Mouse (Mus musculus) kidney, embryonic 16.5 days (tissue): ENCODE data around the gene H2-Q7. TPM values are rescaled to one million over a fixed set of nuclear protein-coding genes. Genes with fewer than 3 reads are reported as not detected.
A peak's percentile ranks its signal among the peaks of the same experiment; 100 is the strongest.
"Not testable (repeated sequence)": the region's sequence is repeated elsewhere in the genome, so short reads cannot be mapped to it uniquely, and the experiment has no call there.

ENCODE experiments used
- ATAC-seq: fragments of 200-750 bp; cut with Nextera tagmentation; 2 replicates; pipeline ENCODE4 v1.8.0; 2017; ENCODE audit warnings: moderate TSS enrichment; ENCODE audit not compliant: low FRiP score, low TSS enrichment
- H3K27ac ChIP-seq: fragments of 300-500 bp; sonication (generic); 2 replicates; pipeline ENCODE4 v1.5.1; 2014; ENCODE audit warnings: low read length
- H3K27me3 ChIP-seq: fragments of 300-500 bp; sonication (generic); 2 replicates; pipeline ENCODE4 v1.6.1; 2014; ENCODE audit warnings: low read length, control low read depth, mixed read lengths; ENCODE audit not compliant: insufficient read depth
- H3K36me3 ChIP-seq: fragments of 300-500 bp; sonication (generic); 2 replicates; pipeline ENCODE4 v1.6.1; 2014; ENCODE audit warnings: low read length, control low read depth, mixed read lengths; ENCODE audit not compliant: insufficient read depth
- H3K4me1 ChIP-seq: fragments of 300-500 bp; sonication (generic); 2 replicates; pipeline ENCODE4 v1.6.1; 2014; ENCODE audit warnings: low read length, control low read depth, mixed read lengths; ENCODE audit not compliant: insufficient read depth
- H3K4me2 ChIP-seq: fragments of 300-500 bp; sonication (generic); replicated peaks from 2 replicates; pipeline ENCODE4 v1.6.1; 2014; ENCODE audit warnings: low read depth, low read length
- H3K4me3 ChIP-seq: fragments of 300-500 bp; sonication (generic); 2 replicates; pipeline ENCODE4 v1.5.1; 2014; ENCODE audit warnings: mild to moderate bottlenecking, low read length
- H3K9ac ChIP-seq: fragments of 300-500 bp; sonication (generic); replicated peaks from 2 replicates; pipeline ENCODE4 v1.6.1; 2014; ENCODE audit warnings: low read length
- H3K9me3 ChIP-seq: fragments of 300-500 bp; sonication (generic); 2 replicates; pipeline ENCODE4 v1.6.1; 2016; ENCODE audit warnings: low read length, control low read depth
- WGBS: fragments of 180-500 bp; shearing (Covaris S2); extraction: QIAGEN DNeasy Blood & Tissue Kit; methylation state at CpG from one replicate; pipeline ENCODE4 v1.1.7; 2014; 5-methylcytosine and 5-hydroxymethylcytosine counted together
- polyA plus RNA-seq: library from polyadenylated mRNA; unstranded; fragments of >200 nt; fragmentation: Nextera tagmentation; extraction: Ambion mirVana; gene quantifications from 2 replicates; pipeline ENCODE4 v1.2.1, GENCODE M21; 2015

The H2-Q7 gene
- polyA plus RNA-seq, 1 experiment from 2014 or later, result 15.2 TPM

GRCm38 (mm10) chr17:35434836-35435235 lies 4.1 kb upstream of the H2-Q7 start:
- not testable (repeated sequence) for ATAC-seq, H3K36me3 ChIP-seq, H3K27ac ChIP-seq, H3K9ac ChIP-seq, H3K4me2 ChIP-seq, H3K9me3 ChIP-seq, H3K4me3 ChIP-seq, H3K27me3 ChIP-seq, H3K4me1 ChIP-seq
- WGBS, result 8% methylated on average over 8 of the region's 8 CpGs

DNA sequence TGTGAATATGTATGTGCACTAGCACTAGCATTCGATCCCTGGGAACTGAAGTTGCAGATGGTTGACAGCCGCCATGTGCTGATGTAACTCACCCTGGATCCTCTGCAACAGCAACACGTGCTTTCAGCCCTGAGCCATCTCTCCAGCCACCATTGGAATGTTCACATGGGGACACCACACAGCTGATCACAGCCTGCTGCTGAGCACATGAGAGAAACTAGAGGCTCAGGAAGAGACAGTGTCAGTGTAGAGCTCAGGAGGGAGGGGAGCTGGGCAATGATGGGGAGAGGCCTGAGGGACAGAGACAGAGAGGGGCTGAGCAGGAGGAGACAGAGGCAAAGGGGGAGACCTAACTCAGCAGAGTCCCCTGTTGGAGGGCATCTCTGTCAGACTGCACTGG lies 3.4 kb upstream of the H2-Q7 start:
- H3K4me1 ChIP-seq, H3K4me3 ChIP-seq, H3K9ac ChIP-seq, H3K36me3 ChIP-seq, ATAC-seq, H3K27me3 ChIP-seq, H3K4me2 ChIP-seq, H3K27ac ChIP-seq, H3K9me3 ChIP-seq: not testable (repeated sequence)
- WGBS, result 79% methylated on average over 3 of the region's 3 CpGs

GRCm38 (mm10) chr17:35437386-35437936 lies 1.5 kb upstream of the H2-Q7 start:
- not testable (repeated sequence) for H3K4me2 ChIP-seq, H3K27ac ChIP-seq, H3K9me3 ChIP-seq, ATAC-seq, H3K27me3 ChIP-seq, H3K4me1 ChIP-seq, H3K9ac ChIP-seq, H3K4me3 ChIP-seq, H3K36me3 ChIP-seq
- WGBS, result 60% methylated on average over 1 of the region's 1 CpGs

GRCm38 (mm10) chr17:35438395-35438794 lies 560 bp upstream of the H2-Q7 start:
- H3K4me3 ChIP-seq, H3K27me3 ChIP-seq, H3K36me3 ChIP-seq, H3K4me1 ChIP-seq, ATAC-seq, H3K9ac ChIP-seq, H3K27ac ChIP-seq, H3K4me2 ChIP-seq, H3K9me3 ChIP-seq: not testable (repeated sequence)
- WGBS, result 76% methylated on average over 2 of the region's 3 CpGs

DNA sequence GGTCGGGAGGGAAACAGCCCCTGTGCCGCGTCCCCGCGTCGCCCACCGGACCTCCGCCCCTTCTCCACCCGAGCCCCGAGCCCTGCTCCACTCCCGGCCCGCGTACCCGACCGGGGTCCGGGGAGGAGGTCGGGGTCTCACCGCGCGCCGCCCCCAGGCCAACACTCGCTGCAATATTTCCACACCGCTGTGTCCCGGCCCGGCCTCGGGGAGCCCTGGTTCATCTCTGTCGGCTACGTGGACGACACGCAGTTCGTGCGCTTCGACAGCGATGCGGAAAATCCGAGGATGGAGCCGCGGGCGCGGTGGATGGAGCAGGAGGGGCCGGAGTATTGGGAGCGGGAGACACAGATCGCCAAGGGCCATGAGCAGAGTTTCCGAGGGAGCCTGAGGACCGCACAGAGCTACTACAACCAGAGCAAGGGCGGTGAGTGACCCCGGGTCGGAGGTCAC lies 366 bp downstream of the H2-Q7 start:
- H3K4me3 ChIP-seq, result peak overlapping the region; percentile 49
- H3K36me3 ChIP-seq, H3K27me3 ChIP-seq, H3K27ac ChIP-seq, H3K4me1 ChIP-seq, H3K9me3 ChIP-seq: not testable (repeated sequence)
- peak overlapping the region; percentile 82 for H3K4me2 ChIP-seq
- WGBS, result under 1% methylated on average over 42 of the region's 48 CpGs
- ATAC-seq, result peak; percentile 50
- H3K9ac ChIP-seq, result peak overlapping the region; percentile 57

- not testable (repeated sequence) for H3K27me3 ChIP-seq, H3K4me3 ChIP-seq, H3K9ac ChIP-seq, H3K4me2 ChIP-seq, H3K9me3 ChIP-seq, H3K27ac ChIP-seq, H3K36me3 ChIP-seq, H3K4me1 ChIP-seq
- ATAC-seq, result 0 out of 2 replicates have a peak, but pooled peaks have one; percentile 1
- 52% methylated on average over 23 of the region's 27 CpGs for WGBS
Measured at GRCm38 (mm10) chr17:35439925-35440645, 1.1 kb downstream of the H2-Q7 start.

DNA sequence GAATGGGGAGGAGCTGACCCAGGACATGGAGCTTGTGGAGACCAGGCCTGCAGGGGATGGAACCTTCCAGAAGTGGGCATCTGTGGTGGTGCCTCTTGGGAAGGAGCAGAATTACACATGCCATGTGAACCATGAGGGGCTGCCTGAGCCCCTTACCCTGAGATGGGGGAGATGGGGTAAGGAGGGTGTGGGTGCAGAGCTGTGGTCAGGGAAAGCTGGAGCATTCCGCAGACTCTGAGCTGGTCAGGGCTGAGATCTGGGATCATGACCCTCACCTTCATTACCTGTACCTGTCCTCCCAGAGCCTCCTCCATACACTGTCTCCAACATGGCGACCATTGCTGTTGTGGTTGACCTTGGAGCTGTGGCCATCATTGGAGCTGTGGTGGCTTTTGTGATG lies 3.4 kb downstream of the H2-Q7 start:
- H3K27me3 ChIP-seq, H3K27ac ChIP-seq, H3K9me3 ChIP-seq, ATAC-seq, H3K36me3 ChIP-seq, H3K4me3 ChIP-seq, H3K4me1 ChIP-seq, H3K4me2 ChIP-seq, H3K9ac ChIP-seq: not testable (repeated sequence)
- 93% methylated on average over 2 of the region's 2 CpGs for WGBS

GRCm38 (mm10) chr17:35444510-35444909 lies 5.6 kb downstream of the H2-Q7 start:
- H3K27ac ChIP-seq, H3K4me2 ChIP-seq, H3K27me3 ChIP-seq, H3K9ac ChIP-seq, ATAC-seq, H3K9me3 ChIP-seq, H3K4me1 ChIP-seq, H3K36me3 ChIP-seq, H3K4me3 ChIP-seq: not testable (repeated sequence)
- 93% methylated on average over 2 of the region's 2 CpGs for WGBS

- not testable (repeated sequence) for ATAC-seq
Measured at GRCm38 (mm10) chr17:35458247-35458646, 19.3 kb downstream of the H2-Q7 start.

GRCm38 (mm10) chr17:35460513-35461341 lies 21.8 kb downstream of the H2-Q7 start:
- not testable (repeated sequence) for H3K4me3 ChIP-seq, H3K4me2 ChIP-seq, H3K27me3 ChIP-seq, ATAC-seq, H3K36me3 ChIP-seq, H3K9ac ChIP-seq, H3K27ac ChIP-seq, H3K4me1 ChIP-seq, H3K9me3 ChIP-seq
- 71% methylated on average over 1 of the region's 9 CpGs for WGBS

More at GRCm38 (mm10) chr17:35458247-35458646, 19.3 kb downstream of the H2-Q7 start:
- not testable (repeated sequence) for H3K4me2 ChIP-seq, H3K27me3 ChIP-seq, H3K9me3 ChIP-seq, H3K4me1 ChIP-seq, H3K27ac ChIP-seq, H3K4me3 ChIP-seq, H3K36me3 ChIP-seq, H3K9ac ChIP-seq
- no CpG with 5 or more reads among the region's 1 CpGs for WGBS
